Mouse (Mus musculus) embryonic fibroblast, embryonic 13.5 days (primary cell): ENCODE measurements around the gene Oas1d.
"Not testable (repeated sequence)": the region's sequence is repeated elsewhere in the genome, so short reads cannot be mapped to it uniquely, and the experiment has no call there.

Experiments used
- CTCF ChIP-seq: IDR thresholded peaks from 2 replicates; pipeline ENCODE4 v1.5.1; 2011; ENCODE audit warnings: mild to moderate bottlenecking, control low read depth, low read length, moderate library complexity, borderline replicate concordance; ENCODE audit not compliant: insufficient read depth
- POLR2A ChIP-seq: IDR thresholded peaks from 2 replicates; pipeline ENCODE4 v1.6.1; 2011; ENCODE audit warnings: low read depth, mild to moderate bottlenecking, control low read depth, low read length, moderate library complexity

DNA sequence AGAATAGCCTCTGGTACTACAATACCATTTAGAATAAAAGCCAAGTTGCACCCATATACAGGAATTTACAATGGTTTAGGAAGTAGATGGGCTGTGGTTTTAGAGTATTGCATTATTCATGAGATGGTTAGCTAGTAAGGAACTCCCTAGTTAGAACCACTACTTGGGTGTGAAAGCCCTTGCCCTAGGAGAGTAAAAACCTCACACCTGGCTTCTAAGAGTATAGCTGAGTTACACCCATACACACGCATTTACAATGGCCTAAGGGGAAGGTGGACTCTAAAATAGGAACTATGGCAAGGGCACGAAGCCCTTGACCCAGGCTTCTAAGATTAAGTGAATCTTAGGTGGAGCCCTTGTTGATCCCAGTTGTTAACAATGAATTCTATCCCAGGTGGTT, 19.6 kb upstream of the Oas1d start:
- not testable (repeated sequence) for TF ChIP-seq CTCF, POLR2A
